14 mouse cellular contexts compared by ENCODE assay signal in the genomic region with DNA sequence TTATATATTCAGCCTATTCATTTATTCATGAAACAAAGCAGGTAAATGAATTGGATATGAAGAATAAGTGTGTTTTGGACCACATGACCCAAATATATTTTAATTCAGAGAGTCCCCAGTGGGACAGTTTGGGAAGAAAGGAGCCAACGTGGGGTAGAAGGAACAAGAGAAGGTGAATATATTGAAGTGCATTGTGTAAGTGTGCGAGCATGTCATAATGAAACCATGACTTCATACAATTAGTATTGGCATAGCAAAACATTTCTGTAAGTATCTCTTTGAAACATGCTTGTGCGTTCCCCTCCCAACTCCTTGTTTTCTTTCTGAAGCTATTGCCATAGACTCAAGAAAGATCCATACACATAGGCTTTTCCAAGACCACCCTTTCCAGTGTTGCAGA.
"Had no signal": no experiment of that assay in that cellular context is flagged by ENCODE, and none has a peak within 500 bp of the region (broad histone marks: within the 10 kb centered on the region; RNA-seq: fewer than 3 reads in every experiment).

No protein-coding gene starts in this region.

- H3K4me1 ChIP-seq: neural tube, embryonic 12.5 days; stomach, embryonic 15.5 days had no signal

- H3K4me3 ChIP-seq: midbrain, embryonic 10.5 days; neural tube, embryonic 12.5 days; stomach, embryonic 15.5 days had no signal

- H3K9ac ChIP-seq: lung, embryonic 14.5 days; neural tube, embryonic 12.5 days; stomach, embryonic 15.5 days had no signal

- ATAC-seq: midbrain, embryonic 16.5 days had no signal

- H3K36me3 ChIP-seq: midbrain, embryonic 10.5 days; neural tube, embryonic 12.5 days; stomach, embryonic 15.5 days had no signal

- H3K27me3 ChIP-seq: neural tube, embryonic 12.5 days; stomach, embryonic 15.5 days had no signal

- H3K27ac ChIP-seq: midbrain, embryonic 10.5 days; neural tube, embryonic 12.5 days; stomach, embryonic 15.5 days; stomach, postnatal 0 days had no signal

- H3K4me2 ChIP-seq: lung, embryonic 14.5 days; neural tube, embryonic 12.5 days; stomach, embryonic 15.5 days had no signal

- H3K9me3 ChIP-seq: midbrain, embryonic 10.5 days; neural tube, embryonic 12.5 days; stomach, embryonic 15.5 days had no signal

- DNase-seq: lung, adult 18-20 months; lung, embryonic 14.5 days; lung, postnatal 10 days; lung, postnatal 4 days; midbrain, embryonic 14.5 days; right cerebral cortex, postnatal 14 days; thymus, adult 2 months; thymus, postnatal 25 days; thymus, postnatal 4 days had no signal
